Mouse (Mus musculus) ES-E14 (cell line): ENCODE measurements around the gene Trim58. TPM values are rescaled to one million over a fixed set of nuclear protein-coding genes. Genes with fewer than 3 reads are reported as not detected.
A peak's percentile ranks its signal among the peaks of the same experiment; 100 is the strongest.

Experiments used
- DNase-seq: peaks from one replicate; pipeline ENCODE4 v3.0.0-alpha.2; 2013; ENCODE audit warnings: low read depth, low spot score
- H3K27ac ChIP-seq: 2 replicates; pipeline ENCODE4 v1.5.1; 2012; ENCODE audit warnings: low read depth, mild to moderate bottlenecking, low read length, moderate library complexity, mixed read lengths; ENCODE audit not compliant: poor library complexity, insufficient read depth, severe bottlenecking
- H3K36me3 ChIP-seq: 2 replicates; pipeline ENCODE4 v1.6.1; 2012; ENCODE audit warnings: mild to moderate bottlenecking, low read length, moderate library complexity, mixed read lengths; ENCODE audit not compliant: control insufficient read depth, poor library complexity, insufficient read depth, severe bottlenecking
- H3K4me1 ChIP-seq, 2 experiments: fragments of 150-350 bp in 1 of 2; sonication (generic) in 1 of 2; 2 replicates each; pipeline ENCODE4 v1.6.1; 2012; ENCODE audit warnings: low read length in 2 of 2, mild to moderate bottlenecking in 1 of 2, mixed read lengths in 1 of 2; ENCODE audit not compliant: control insufficient read depth in 2 of 2, insufficient read depth in 2 of 2, poor library complexity in 1 of 2
- H3K4me3 ChIP-seq, 2 experiments: fragments of 150-350 bp in 1 of 2; sonication (generic) in 1 of 2; 2 replicates each; pipeline ENCODE4 v1.5.1; 2012; ENCODE audit warnings: low read length in 2 of 2, low read depth in 1 of 2, mild to moderate bottlenecking in 1 of 2, mixed read lengths in 1 of 2; ENCODE audit not compliant: insufficient read depth in 1 of 2, poor library complexity in 1 of 2, severe bottlenecking in 1 of 2
- H3K9ac ChIP-seq: 2 replicates; pipeline ENCODE4 v1.6.1; 2012; ENCODE audit warnings: low read depth, mild to moderate bottlenecking, low read length, mixed read lengths; ENCODE audit not compliant: poor library complexity, insufficient read depth, severe bottlenecking
- H3K9me3 ChIP-seq: fragments of 150-350 bp; sonication (generic); 2 replicates; pipeline ENCODE4 v1.6.1; 2012; ENCODE audit warnings: low read depth, mild to moderate bottlenecking, low read length; ENCODE audit not compliant: control insufficient read depth, insufficient read depth
- CHD2 ChIP-seq: IDR thresholded peaks from 2 replicates; pipeline ENCODE4 v1.6.1; 2014; ENCODE audit warnings: mild to moderate bottlenecking, low read depth, low read length, inconsistent platforms
- HCFC1 ChIP-seq: IDR thresholded peaks from 2 replicates; pipeline ENCODE4 v1.6.1; 2012; ENCODE audit warnings: low read length, inconsistent platforms, borderline replicate concordance; ENCODE audit not compliant: insufficient read depth
- MAFK ChIP-seq: IDR thresholded peaks from 2 replicates; pipeline ENCODE4 v1.6.1; 2014; ENCODE audit warnings: mild to moderate bottlenecking, low read depth, low read length, inconsistent platforms; ENCODE audit not compliant: insufficient read depth
- ZC3H11A ChIP-seq: IDR thresholded peaks from 2 replicates; pipeline ENCODE4 v1.6.1; 2012; ENCODE audit warnings: low read depth, mild to moderate bottlenecking, inconsistent platforms, low read length, borderline replicate concordance
- ZNF384 ChIP-seq: IDR thresholded peaks from 2 replicates; pipeline ENCODE4 v1.6.1; 2012; ENCODE audit warnings: low read depth, low read length, inconsistent platforms
- in situ Hi-C, 2 experiments: fragments of 600-800 bp; cut with MboI; formaldehyde crosslinking; loops; one replicate each; pipeline ENCODE4 v1.15.1; 2025; ENCODE audit warnings: low sequenced_read_pairs in 2 of 2, inconsistent platforms in 1 of 2; ENCODE audit not compliant: unreplicated experiment in 2 of 2
- total RNA-seq: library from RNA; depleted of rRNA; stranded (reverse); fragments of 300-350 nt; gene quantifications from 2 replicates; pipeline ENCODE4 v1.2.3, GENCODE M21; 2012

Trim58 gene
- total RNA-seq, 1 experiment, result not detected

- Histone ChIP-seq H3K36me3 (no peaks in the 10 kb centered on the region), H3K9me3 (no peaks in the 10 kb centered on the region), H3K4me3 (no peak overlapping the region), H3K9ac (no peak overlapping the region), H3K4me1 (no peaks in the 10 kb centered on the region), H3K27ac (no peak overlapping the region)
- TF ChIP-seq MAFK, result no peak
- no peak for TF ChIP-seq HCFC1
- in situ Hi-C loops, result no loop called here
- no peak for DNase-seq
These were observed 14.9 kb downstream of the Trim58 start for GRCm38 (mm10) chr11:58655151-58655550.

GRCm38 (mm10) chr11:58658596-58658995 lies 18.3 kb downstream of the Trim58 start, which contains the start of gene Olfr322:
Gene Olfr322 (plus strand): TSS chr11:58658782.
- no peak within 1 kb of the TSS for H3K4me3 ChIP-seq
- no peak for DNase-seq
- in situ Hi-C loops, result no loop called here
- no peak within 1 kb of the TSS for H3K9ac ChIP-seq
- no peaks in the 10 kb centered on the region for H3K4me1 ChIP-seq
- no peaks in the 10 kb centered on the region for H3K36me3 ChIP-seq
- H3K27ac ChIP-seq, result no peak within 1 kb of the TSS
- no peaks in the 10 kb centered on the region for H3K9me3 ChIP-seq
- TF ChIP-seq ZNF384 (no peak), CHD2 (no peak), HCFC1 (no peak), ZC3H11A (no peak), MAFK (no peak)

GRCm38 (mm10) chr11:58669252-58669651 lies 29.0 kb downstream of the Trim58 start:
- Histone ChIP-seq H3K9ac (no peak overlapping the region), H3K36me3 (no peaks in the 10 kb centered on the region), H3K9me3 (no peaks in the 10 kb centered on the region), H3K27ac (no peak overlapping the region), H3K4me3 (no peak overlapping the region), H3K4me1 (no peaks in the 10 kb centered on the region)
- in situ Hi-C loops, result loop anchor here (10.0 kb wide), 1 partner anchor 66 kb away; the partner anchor contains the start of gene Olfr317 (in 2 of the 2)
- no peak for TF ChIP-seq CHD2
- 0 out of 2 replicates have a peak, but pooled peaks have one; percentile 32 for TF ChIP-seq ZNF384
- no peak for TF ChIP-seq HCFC1
- TF ChIP-seq MAFK, result no peak
- peak; percentile 30; the same call in 1 of the 2 replicates for TF ChIP-seq ZC3H11A
- DNase-seq, result no peak

- in situ Hi-C loops, result no loop called here
- no peaks in the 10 kb centered on the region for H3K36me3 ChIP-seq
- no peak overlapping the region for H3K9ac ChIP-seq
- H3K4me3 ChIP-seq, result no peak overlapping the region
- H3K4me1 ChIP-seq, result no peaks in the 10 kb centered on the region
- H3K9me3 ChIP-seq, result no peaks in the 10 kb centered on the region
- TF ChIP-seq ZC3H11A (peak; percentile 14; the same call in 1 of the 2 replicates), CHD2 (no peak), ZNF384 (no peak), MAFK (no peak), HCFC1 (no peak)
- H3K27ac ChIP-seq, result no peak overlapping the region
- no peak for DNase-seq
These were observed 31.6 kb downstream of the Trim58 start for GRCm38 (mm10) chr11:58671825-58672224.

- in situ Hi-C loops, result no loop called here
- no peak within 1 kb of the TSS for H3K27ac ChIP-seq
- no peak for TF ChIP-seq HCFC1
- TF ChIP-seq ZNF384, result no peak
- TF ChIP-seq ZC3H11A, result no peak
These were observed 40.5 kb downstream of the Trim58 start, which contains the start of gene Olfr320 for GRCm38 (mm10) chr11:58680799-58681198. Gene Olfr320 (plus strand): TSS chr11:58681099.

More at GRCm38 (mm10) chr11:58680799-58681198, 40.5 kb downstream of the Trim58 start, which contains the start of gene Olfr320:
- no peak for DNase-seq
- Histone ChIP-seq H3K36me3 (no peaks in the 10 kb centered on the region), H3K4me1 (no peaks in the 10 kb centered on the region), H3K9ac (no peak within 1 kb of the TSS), H3K4me3 (no peak within 1 kb of the TSS), H3K9me3 (no peaks in the 10 kb centered on the region)
